Mouse (Mus musculus): Measurements from ENCODE around the gene Ppp2r5a.

DNA sequence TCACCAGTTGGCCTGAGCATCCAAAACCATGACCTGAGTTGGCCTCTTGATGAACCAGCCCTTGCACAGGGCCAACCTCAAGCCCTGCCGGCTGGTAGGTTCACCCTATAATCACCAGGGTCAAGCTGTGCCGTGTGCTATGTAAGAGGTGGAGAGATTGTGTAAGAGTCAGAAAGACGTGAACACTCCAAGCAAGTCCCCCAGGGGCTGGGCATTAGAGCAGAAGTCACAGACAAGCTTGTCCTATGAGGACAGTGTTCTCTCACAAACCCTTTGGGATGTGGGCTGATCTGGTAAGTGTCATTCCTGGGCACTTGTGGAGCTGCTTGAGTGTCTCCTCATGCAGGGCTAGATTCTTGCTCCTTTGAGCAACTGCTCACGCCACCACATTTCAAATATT lies 46.5 kb upstream of the Ppp2r5a start:
- TF ChIP-seq CTCF (IDR thresholded peaks at IDR 0.05; ENCODE audit: borderline replicate concordance, extremely low read depth, insufficient read depth, insufficient read length) (no peak), POLR2A (IDR thresholded peaks at IDR 0.05; ENCODE audit: borderline replicate concordance, extremely low read depth, insufficient read depth, insufficient read length, poor library complexity, severe bottlenecking) (no peak)

Measured in brain, embryonic 14.5 days (tissue).